Mouse (Mus musculus) MEL-GATA-1-ER (cell line): ENCODE results near the gene Mical3.

Experiments
- DNase-seq: peaks from one replicate; pipeline ENCODE4 v3.0.0-alpha.2; 2012; ENCODE audit warnings: low read depth; ENCODE audit errors: extremely low read depth

The Mical3 gene

GRCm38 (mm10) chr6:120971797-120972590, 158.8 kb downstream of the Mical3 start:
- DNase-seq, result no peak

GRCm38 (mm10) chr6:120970939-120971796, 159.6 kb downstream of the Mical3 start:
- no peak for DNase-seq

DNA sequence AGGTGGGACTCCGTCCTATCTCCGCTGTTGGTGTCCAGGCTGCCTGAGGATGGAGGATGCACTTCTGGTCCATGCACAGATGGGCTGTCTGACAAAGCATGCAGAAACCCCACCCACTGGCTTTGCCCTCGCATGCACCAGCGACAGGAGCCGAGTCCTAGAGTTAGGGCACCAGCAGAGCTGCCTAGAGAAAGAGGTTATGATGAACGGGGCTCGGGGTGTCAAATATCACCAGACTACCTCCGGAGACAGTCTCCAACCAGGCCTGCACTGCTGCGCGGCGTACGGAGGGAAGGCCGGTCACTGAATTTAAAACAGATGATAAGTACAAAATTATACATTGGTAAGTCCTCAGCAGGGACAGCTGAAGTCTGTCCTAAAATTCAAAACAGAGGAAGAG, 165.0 kb downstream of the Mical3 start:
- DNase-seq, result no peak

DNA sequence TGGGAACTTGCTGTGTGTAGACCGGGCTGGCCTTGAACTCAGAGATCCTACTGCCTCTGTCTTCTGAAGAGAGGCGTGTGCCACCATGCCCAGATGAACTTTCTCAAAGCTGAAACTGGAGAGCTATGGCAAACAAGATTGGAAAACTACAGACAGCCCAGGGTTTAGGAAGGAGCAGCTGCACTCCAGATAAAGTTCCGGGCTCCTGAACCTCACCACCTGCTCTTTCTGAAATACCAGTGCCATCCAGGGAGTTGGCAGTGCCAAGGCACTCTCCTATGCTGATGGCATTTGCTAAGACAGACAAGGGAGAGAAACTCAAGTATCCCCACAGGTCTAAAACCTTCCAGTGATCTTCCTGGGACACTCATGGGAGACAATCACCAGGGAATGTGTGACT, 166.6 kb downstream of the Mical3 start:
- DNase-seq, result no peak

DNA sequence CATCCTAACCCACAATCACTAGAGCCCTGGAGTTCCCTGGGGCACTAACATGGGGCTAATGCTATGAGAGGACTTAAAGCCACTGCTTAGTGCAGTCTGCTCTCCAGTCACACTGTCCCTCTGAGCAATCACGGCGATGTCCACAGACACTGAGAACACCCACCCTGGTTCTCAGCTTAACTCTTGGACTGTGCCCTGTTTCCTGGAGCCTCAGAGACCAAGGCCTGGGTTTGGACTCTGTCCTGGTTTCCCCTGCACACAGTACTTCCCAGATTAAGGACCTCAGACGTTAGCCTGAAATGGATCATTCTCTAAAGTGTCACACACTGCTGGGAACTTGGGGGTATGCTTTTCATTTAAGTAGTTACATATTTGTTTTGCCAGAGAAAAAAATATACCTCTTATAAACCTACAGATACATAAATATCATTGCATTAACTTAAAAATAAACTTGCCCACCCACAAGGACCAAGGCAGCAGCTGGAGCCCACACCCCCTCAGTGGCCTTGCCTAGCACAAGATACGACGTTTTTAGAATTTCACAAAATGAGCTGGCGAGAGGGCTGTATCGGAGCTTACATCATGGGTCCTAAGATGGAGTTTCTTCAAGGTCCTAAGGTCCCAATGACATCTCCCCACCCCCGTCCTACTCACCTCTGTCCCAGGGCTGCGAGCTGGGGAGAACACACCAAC, 170.3 kb downstream of the Mical3 start:
- no peak for DNase-seq

GRCm38 (mm10) chr6:120957331-120957730, 173.5 kb downstream of the Mical3 start:
- no peak for DNase-seq

- peak; percentile 98 for DNase-seq
These were observed 174.3 kb downstream of the Mical3 start for GRCm38 (mm10) chr6:120956259-120957161.

DNA sequence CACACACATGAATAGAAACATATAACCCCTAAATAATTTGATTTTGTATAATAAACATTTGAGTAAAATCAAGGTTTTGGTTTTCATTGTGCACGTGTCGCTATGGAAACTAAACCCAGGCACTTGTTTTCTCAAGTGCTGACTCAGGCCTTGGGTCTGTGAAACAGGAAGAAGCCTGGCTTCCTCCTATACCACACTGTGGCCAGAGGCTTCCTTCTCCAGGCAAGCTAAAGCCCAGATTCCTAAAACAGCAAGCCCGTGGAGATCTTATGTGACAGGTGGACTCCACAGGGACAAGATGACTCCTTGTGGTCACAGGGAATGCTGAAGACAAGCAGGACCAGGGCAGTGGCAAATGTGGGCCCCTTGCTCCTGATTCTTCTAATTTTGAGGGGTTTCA, 175.6 kb downstream of the Mical3 start:
- DNase-seq, result peak; percentile 62

- DNase-seq, result no peak
These were observed 176.6 kb downstream of the Mical3 start for GRCm38 (mm10) chr6:120954241-120954640.

- DNase-seq, result no peak
These were observed 178.3 kb downstream of the Mical3 start for GRCm38 (mm10) chr6:120952475-120952874.

GRCm38 (mm10) chr6:120951311-120951710, 179.5 kb downstream of the Mical3 start:
- no peak for DNase-seq

DNA sequence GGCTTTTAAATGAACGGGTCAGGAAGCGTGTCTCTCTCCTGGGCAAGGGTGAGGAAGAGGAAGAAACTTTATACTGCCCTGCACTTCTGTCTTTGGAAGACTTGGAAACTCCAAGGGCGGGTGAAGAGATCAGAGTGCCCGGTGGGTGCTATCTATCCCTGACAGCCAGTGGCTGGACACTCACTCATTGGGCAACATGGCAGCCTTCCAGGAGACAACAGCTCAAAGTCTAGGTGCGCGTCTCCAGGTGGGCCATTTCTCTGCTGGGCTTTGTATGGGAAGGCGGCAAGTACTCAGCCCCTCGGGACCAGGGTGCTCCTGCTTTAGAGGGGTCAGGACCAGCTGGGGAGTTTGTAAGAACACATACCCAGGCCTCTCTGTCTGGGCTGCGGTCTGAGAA, 185.3 kb downstream of the Mical3 start:
- DNase-seq, result no peak

DNA sequence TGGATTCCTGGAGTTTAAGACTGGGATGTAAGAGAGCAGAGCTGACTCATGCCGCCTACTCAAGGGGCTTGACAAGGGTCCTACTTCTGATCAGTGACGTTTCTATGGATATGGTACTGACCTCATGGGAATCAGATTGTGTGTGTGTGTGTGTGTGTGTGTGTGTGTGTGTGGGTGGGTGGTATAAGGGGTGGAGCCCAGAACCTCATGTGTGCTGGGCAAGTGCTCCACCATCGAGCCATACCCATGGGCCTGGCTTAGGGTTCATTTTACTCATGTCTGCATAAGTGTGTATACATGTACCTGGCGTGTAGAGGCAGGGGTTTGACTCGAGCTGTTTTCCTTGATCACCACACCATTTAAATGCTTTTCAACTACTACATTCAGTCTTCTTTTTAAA, 186.8 kb downstream of the Mical3 start:
- DNase-seq, result no peak

DNA sequence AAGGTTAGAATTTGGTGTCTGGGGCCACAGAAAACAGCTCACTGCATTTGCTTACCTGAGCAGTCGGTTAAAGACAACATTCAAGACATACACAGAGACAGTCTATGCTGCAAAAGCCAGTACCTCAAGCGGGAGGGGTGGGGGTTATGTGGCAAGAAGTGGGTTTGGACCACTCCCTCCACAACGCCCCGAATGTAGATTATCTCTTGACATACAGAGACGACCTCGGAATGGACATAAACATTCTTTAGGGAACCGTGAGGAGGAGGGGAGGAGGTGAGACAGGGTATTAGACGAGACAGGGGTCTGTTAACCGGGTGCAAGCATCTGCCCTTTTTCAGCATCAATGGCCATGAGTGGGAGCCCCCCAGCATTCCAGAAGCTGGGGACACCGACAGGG, 187.2 kb downstream of the Mical3 start:
- no peak for DNase-seq

GRCm38 (mm10) chr6:120943079-120943478, 187.7 kb downstream of the Mical3 start:
- no peak for DNase-seq

- no peak for DNase-seq
These were observed 189.2 kb downstream of the Mical3 start for GRCm38 (mm10) chr6:120941575-120941974.

DNA sequence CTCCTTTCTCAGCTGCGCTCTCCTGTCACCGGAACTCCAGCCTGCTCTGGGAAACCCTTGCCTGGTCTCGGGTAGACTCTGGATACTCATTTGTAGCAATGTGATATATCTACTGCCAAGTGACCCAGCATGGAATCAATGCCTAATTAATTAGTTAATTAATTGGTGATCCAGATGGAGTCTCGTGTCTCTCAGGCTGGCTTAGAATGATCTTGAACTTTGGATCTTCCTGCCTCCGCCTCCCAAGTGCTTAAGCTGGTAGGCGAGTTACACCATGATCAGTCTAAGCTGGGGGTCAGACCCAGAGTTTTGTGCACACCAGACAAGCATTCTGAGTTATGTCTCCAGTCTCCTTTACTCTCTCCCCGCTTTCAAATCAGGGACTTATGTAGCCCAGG, 189.7 kb downstream of the Mical3 start:
- DNase-seq, result no peak

- no peak for DNase-seq
These were observed 190.2 kb downstream of the Mical3 start for GRCm38 (mm10) chr6:120940446-120941083.

GRCm38 (mm10) chr6:120939783-120940182, 191.0 kb downstream of the Mical3 start:
- no peak for DNase-seq

DNA sequence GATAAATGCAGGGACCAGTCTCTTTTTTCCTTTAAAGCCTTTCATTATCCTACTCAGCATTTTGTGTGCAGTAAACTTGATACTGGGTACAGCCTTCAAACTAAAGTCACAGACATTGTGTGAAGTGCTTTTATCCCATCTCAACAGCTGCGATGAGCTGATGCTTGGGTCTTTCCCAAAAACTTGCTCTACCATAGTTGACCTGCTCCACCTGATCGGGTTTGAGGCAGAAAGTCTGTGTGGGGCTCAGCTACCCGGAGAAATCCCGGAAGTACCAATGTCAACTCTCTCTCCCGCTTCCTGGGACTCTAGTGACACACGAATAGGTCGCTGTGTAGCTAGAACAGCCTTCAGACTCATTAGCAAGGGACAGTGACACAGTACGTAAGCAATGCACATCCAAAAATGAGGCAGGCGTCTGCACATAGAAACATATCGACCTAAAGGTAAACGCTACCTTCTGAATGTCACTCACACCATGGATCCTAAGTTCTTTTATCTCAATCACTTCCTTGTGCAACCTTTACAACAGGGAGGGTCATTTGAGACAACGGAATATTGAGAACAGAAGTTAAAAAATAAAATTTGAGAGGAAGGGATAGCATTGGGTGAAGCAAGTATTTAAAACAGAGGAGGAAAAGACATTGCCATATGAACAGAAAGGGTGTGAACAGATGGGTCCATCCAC, 191.9 kb downstream of the Mical3 start:
- DNase-seq, result no peak
